Mouse (Mus musculus): ENCODE results near the gene Plin2.
"Not testable (repeated sequence)": the region's sequence is repeated elsewhere in the genome, so short reads cannot be mapped to it uniquely, and the experiment has no call there.

Plin2 gene

DNA sequence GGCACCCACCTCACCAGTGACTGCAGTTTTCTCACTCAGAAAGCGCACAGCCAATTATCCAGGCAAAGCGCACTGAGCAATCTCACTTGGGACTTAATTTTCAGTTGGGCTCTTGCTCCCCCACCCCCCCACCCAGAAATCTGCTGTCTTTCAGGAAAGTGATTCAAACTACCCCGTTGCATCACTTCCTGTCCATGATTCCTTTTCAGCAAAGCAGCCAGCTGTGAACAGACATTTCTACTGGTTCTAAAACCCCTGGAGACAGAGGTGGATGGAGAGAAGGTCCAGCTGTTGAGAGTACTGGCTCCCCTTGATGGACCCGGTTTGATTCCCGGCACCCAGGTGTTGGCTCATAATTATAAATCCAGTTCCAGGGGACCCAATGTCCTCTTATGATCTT is 44.4 kb downstream of the Plin2 start:
- no peak for DNase-seq

DNA sequence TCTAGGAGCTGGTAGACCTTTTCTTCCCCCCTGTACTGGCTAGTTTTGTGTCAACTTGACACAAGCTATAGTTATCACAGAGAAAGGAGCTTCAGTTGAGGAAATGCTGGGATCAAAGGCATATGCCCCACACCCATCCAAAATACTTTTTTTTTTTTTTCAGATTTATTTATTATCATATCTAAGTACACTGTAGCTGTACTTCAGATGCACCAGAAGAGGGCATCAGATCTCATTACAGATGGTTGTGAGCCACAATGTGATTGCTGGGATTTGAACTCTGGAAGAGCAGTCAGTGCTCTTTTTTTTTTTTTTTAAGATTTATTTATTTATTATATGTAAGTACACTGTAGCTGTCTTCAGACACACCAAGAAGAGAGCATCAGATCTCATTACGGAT is 47.3 kb downstream of the Plin2 start:
- not testable (repeated sequence) for DNase-seq

DNA sequence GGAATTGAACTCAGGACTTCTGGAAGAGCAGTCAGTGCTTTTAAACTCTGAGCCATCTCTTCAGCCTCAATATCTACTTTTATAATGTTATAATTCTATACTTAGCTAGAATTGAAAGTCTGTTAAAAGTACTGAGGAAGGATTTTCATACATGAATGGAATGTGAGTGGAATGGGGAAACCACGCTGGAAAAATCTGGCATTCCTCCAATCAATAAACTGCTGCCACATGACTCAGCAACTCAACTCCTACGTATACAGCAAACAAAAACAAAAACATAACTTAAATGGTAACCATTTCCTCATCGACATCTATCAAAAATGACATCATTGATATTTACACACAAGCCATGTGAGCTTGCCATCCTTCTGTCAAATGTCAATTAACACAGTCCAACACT is 47.7 kb downstream of the Plin2 start:
- DNase-seq, result no peak

GRCm38 (mm10) chr4:86620506-86620905 is 49.4 kb downstream of the Plin2 start:
- no peak for DNase-seq

DNA sequence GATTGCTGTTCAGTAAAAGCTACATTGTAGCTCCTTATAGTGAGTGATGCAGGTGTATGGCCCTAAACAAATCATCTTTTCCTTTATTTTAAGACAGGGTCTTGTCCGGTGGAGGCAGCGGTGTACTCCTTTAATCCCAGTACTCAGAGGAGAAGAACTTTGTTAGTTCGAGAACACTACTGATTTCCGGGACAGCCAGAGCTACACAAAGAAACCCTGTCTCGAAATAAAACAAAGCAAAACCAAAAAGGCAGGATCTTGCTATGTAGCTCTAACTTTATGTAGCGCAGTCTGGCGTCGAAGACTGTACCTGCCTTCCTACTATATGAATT is 57.6 kb downstream of the Plin2 start:
- DNase-seq, result no peak

DNA sequence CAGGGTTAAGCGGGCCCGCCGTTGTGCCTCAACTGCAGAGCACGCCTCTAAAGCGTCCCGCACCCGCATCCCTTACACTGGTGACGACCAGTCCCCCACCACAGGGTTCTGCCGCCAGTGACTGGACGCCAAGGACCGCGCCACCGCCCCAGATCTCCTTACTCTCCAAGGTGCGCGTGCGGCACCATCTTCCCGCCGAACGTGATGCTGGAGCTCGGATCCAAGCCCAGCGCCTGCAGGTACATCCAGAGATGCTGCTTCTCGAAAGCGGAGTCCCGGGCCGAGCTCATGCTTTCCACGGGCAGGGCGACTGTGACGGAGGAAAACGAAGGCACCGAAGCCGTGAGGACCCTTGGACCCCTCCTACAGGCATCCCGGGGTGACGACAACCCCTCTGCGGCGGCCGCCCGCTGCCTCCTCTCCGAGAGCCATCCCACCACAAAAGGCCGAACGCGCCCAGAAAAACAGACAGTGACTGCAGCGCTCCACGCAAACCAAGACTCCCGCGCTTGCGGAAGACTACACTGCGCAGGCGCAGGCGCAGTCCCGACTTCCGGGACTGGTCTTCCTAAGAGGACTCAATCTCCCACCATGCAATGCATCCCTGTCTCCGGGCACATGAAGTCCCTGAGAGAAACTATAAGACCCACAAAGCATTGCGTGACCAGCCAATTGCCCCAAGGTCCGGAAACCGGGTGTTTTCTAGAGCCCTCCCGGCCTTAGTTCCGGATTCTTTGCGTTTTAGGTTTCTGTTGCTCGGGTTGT is 58.2 kb downstream of the Plin2 start, which contains the start of gene Haus6:
TSS of gene Haus6 (minus strand) at position 532 of the 765 bp plus-strand sequence.
- peak; percentile 91 to 97 for DNase-seq
